Mouse (Mus musculus) lung, postnatal 0 days (tissue): ENCODE results near the gene Klrb1f.

ENCODE experiments used
- CTCF ChIP-seq: IDR thresholded peaks from 2 replicates; pipeline ENCODE4 v1.5.1; 2016; ENCODE audit warnings: antibody characterized with exemption, mild to moderate bottlenecking
- EP300 ChIP-seq: IDR thresholded peaks from 2 replicates; pipeline ENCODE4 v1.6.1; 2016; ENCODE audit warnings: antibody characterized with exemption, mild to moderate bottlenecking, control low read depth

DNA sequence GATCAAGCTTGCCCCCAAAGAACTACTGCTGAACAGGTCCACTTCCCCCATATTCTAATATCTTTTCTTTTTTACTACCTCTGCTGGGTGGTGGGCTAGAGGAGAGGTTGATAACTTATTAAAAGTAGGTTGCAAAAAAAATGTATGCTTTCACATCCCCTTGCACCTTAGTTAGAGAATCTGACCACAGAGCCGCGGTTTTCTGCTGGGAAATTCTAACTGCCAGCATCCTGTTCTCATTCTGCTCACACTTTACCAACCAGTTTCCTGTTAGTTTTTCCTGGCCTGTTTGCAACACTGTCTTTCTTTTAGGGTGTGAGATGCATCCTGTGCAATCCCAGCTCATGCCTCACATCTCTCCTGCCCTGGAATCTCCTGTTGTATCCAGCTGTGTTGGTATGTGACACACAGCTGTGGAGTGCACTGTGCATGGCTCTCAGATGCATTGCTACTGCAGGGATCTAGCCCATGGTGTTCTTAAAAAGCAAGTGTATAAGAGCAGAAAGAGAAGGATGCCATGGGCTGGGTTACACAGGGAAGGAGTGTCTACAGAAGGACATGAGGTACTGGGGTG, 8.7 kb upstream of the Klrb1f start:
- TF ChIP-seq CTCF (no peak), EP300 (no peak)
